Mouse (Mus musculus) brown adipose tissue, adult 24 weeks (tissue): ENCODE data around the gene 2900092C05Rik. TPM values are rescaled to one million over a fixed set of nuclear protein-coding genes. Genes with fewer than 3 reads are reported as not detected.
A peak's percentile ranks its signal among the peaks of the same experiment; 100 is the strongest.

Source experiments
- H3K27ac ChIP-seq: fragments of 200-500 bp; replicated peaks from 2 replicates; pipeline ENCODE4 v1.5.1; 2012; ENCODE audit warnings: low read depth, mild to moderate bottlenecking, low read length
- H3K4me1 ChIP-seq: fragments of 200-500 bp; 2 replicates; pipeline ENCODE4 v1.6.1; 2012; ENCODE audit warnings: low read length, mixed read lengths; ENCODE audit not compliant: control insufficient read depth, insufficient read depth, insufficient read length
- H3K4me3 ChIP-seq: fragments of 200-500 bp; 2 replicates; pipeline ENCODE4 v1.5.1; 2012; ENCODE audit warnings: low read depth, mild to moderate bottlenecking, low read length, moderate library complexity; ENCODE audit not compliant: insufficient read depth
- polyA plus RNA-seq: library from polyadenylated mRNA; stranded (reverse); fragments of >200 nt; gene quantifications from 2 replicates; pipeline ENCODE4 v1.2.4, GENCODE M21; 2012; ENCODE audit not compliant: missing spikeins, insufficient read depth, insufficient read length

Gene 2900092C05Rik
- not detected in 2 replicates for polyA plus RNA-seq

GRCm38 (mm10) chr7:12512217-12512616, at the start of gene 2900092C05Rik:
2900092C05Rik (plus strand) TSS chr7:12512517.
- H3K27ac ChIP-seq = no peak within 1 kb of the TSS
- no peaks in the 10 kb centered on the region for H3K4me1 ChIP-seq
- H3K4me3 ChIP-seq = no peak within 1 kb of the TSS

GRCm38 (mm10) chr7:12478158-12479008, 33.9 kb upstream of the 2900092C05Rik start, which contains the start of gene Zfp606:
Zfp606 (plus strand) TSS chr7:12478293.
- Histone ChIP-seq H3K4me3 (peak within 1 kb of the TSS; percentile 93), H3K27ac (peak within 1 kb of the TSS; percentile 88)

GRCm38 (mm10) chr7:12479009-12479346, 33.3 kb upstream of the 2900092C05Rik start:
- Histone ChIP-seq H3K27ac (no peak overlapping the region), H3K4me3 (peak overlapping the region; percentile 93), H3K4me1 (no peaks in the 10 kb centered on the region)

More at GRCm38 (mm10) chr7:12478158-12479008, 33.9 kb upstream of the 2900092C05Rik start, which contains the start of gene Zfp606:
- H3K4me1 ChIP-seq = no peaks in the 10 kb centered on the region

GRCm38 (mm10) chr7:12479525-12479924, 32.8 kb upstream of the 2900092C05Rik start:
- Histone ChIP-seq H3K27ac (no peak overlapping the region), H3K4me3 (0 out of 2 replicates have a peak overlapping the region, but pooled peaks have one; percentile 93)

GRCm38 (mm10) chr7:12483771-12484170, 28.5 kb upstream of the 2900092C05Rik start:
- no peak overlapping the region for H3K27ac ChIP-seq
- no peaks in the 10 kb centered on the region for H3K4me1 ChIP-seq
- H3K4me3 ChIP-seq = no peak overlapping the region

More at GRCm38 (mm10) chr7:12479525-12479924, 32.8 kb upstream of the 2900092C05Rik start:
- no peaks in the 10 kb centered on the region for H3K4me1 ChIP-seq

- no peaks in the 10 kb centered on the region for H3K4me1 ChIP-seq
- H3K4me3 ChIP-seq = no peak overlapping the region
- no peak overlapping the region for H3K27ac ChIP-seq
These were observed 26.4 kb upstream of the 2900092C05Rik start for GRCm38 (mm10) chr7:12485956-12486355.

- Histone ChIP-seq H3K27ac (no peak overlapping the region), H3K4me1 (no peaks in the 10 kb centered on the region)
These were observed 25.6 kb upstream of the 2900092C05Rik start for GRCm38 (mm10) chr7:12486691-12487090.

GRCm38 (mm10) chr7:12510913-12511312, 1.4 kb upstream of the 2900092C05Rik start:
- Histone ChIP-seq H3K27ac (no peak overlapping the region), H3K4me3 (no peak overlapping the region), H3K4me1 (no peaks in the 10 kb centered on the region)

More at GRCm38 (mm10) chr7:12486691-12487090, 25.6 kb upstream of the 2900092C05Rik start:
- no peak overlapping the region for H3K4me3 ChIP-seq

Other genes starting within 250 kb of the 2900092C05Rik start
- not detected in 2 replicates for gene Vmn1r81, start 244.2 kb upstream of the 2900092C05Rik start, polyA plus RNA-seq
- not detected in 2 replicates for gene Vmn1r82, start 212.1 kb upstream of the 2900092C05Rik start, polyA plus RNA-seq
- gene Vmn1r83, start 183.0 kb upstream of the 2900092C05Rik start, polyA plus RNA-seq = not detected in 2 replicates
- not detected in 2 replicates for gene Vmn1r84, start 143.2 kb upstream of the 2900092C05Rik start, polyA plus RNA-seq
- 0.91 TPM in 1 of 2 replicates, not detected in the other for gene Zfp551, start 89.8 kb upstream of the 2900092C05Rik start, polyA plus RNA-seq
- gene Zfp606, start 34.2 kb upstream of the 2900092C05Rik start, polyA plus RNA-seq = 2.8 and 4.4 TPM in 2 replicates
- not detected in 2 replicates for gene Vmn2r53, start 96.3 kb downstream of the 2900092C05Rik start, polyA plus RNA-seq
- gene Vmn2r54, start 127.8 kb downstream of the 2900092C05Rik start, polyA plus RNA-seq = not detected in 2 replicates
- gene Vmn2r55, start 172.5 kb downstream of the 2900092C05Rik start, polyA plus RNA-seq = not detected in 2 replicates
- gene Vmn2r56, start 222.5 kb downstream of the 2900092C05Rik start, polyA plus RNA-seq = not detected in 2 replicates